Mouse (Mus musculus): ENCODE measurements around the gene Olfr878. TPM values are rescaled to one million over a fixed set of nuclear protein-coding genes. Genes with fewer than 3 reads are reported as not detected.

Olfr878 gene
- total and polyA plus RNA-seq, 3 experiments = not detected

DNA sequence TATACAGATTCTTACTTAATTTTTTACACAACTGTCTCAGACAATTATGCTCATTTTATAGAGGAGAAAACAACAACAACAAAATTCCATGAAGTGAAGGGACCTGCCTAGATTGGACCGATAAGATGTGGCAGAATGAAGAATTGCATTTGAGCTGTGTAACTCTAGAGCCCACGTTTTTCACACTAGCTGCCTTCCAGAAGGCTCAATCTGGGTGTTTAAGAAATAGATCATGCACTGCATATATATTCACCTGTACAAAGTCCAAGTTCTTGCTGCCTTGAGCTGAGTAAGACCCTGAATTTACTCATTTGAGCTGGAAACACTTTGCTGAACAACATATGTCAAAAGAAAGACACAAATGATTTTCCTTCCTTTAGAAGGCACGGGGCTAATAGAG lies 12.1 kb upstream of the Olfr878 start:
- no peaks in the 10 kb centered on the region for H3K4me1 ChIP-seq (ENCODE audit: control insufficient read depth in 1 of 2, insufficient read depth in 2 of 2)
- in situ Hi-C loops (cut with MboI; ENCODE audit: low pct_ligation_motif_present, low pct_unique_long_range_greater_than_20kb, low sequenced_read_pairs) = no loop called here
- H3K9ac ChIP-seq (ENCODE audit: insufficient read depth, low read depth) = no peak overlapping the region
- dilution Hi-C loops (cut with MboI; ENCODE audit: extremely low pct_ligation_motif_present, extremely low pct_unique_long_range_greater_than_20kb, low sequenced_read_pairs) = no loop called here
- no peak for DNase-seq (ENCODE audit: extremely low read depth)
- H3K27ac ChIP-seq (ENCODE audit: insufficient read depth, low read depth) = no peak overlapping the region
- no peaks in the 10 kb centered on the region for H3K36me3 ChIP-seq (replicated peaks in 1 of 2; ENCODE audit: control insufficient read depth in 1 of 2, insufficient read depth in 1 of 2, low read length in 1 of 2)
- no peaks in the 10 kb centered on the region for H3K9me3 ChIP-seq (replicated peaks; ENCODE audit: low read length)
- H3K27me3 ChIP-seq (replicated peaks) = no peaks in the 10 kb centered on the region
- TF ChIP-seq POLR2AphosphoS2 (IDR thresholded peaks at IDR 0.05; ENCODE audit: low read depth, low read length) = no peak
- no peak for TF ChIP-seq ZC3H11A (IDR thresholded peaks at IDR 0.05; ENCODE audit: low read depth, low read length)
- TF ChIP-seq MXI1 (IDR thresholded peaks at IDR 0.05; ENCODE audit: low read depth, low read length) = no peak
- no peak for TF ChIP-seq IRF4 (IDR thresholded peaks at IDR 0.05; ENCODE audit: low read depth, low read length)
- TF ChIP-seq ZMIZ1 (IDR thresholded peaks at IDR 0.05; ENCODE audit: low read depth, low read length) = no peak
- no peak for TF ChIP-seq ZNF384 (IDR thresholded peaks at IDR 0.05; ENCODE audit: low read depth, low read length)
- H3K4me2 ChIP-seq (ENCODE audit: insufficient read depth, low read depth, poor library complexity, severe bottlenecking) = no peak overlapping the region
- no peaks in the 10 kb centered on the region for H3K79me2 ChIP-seq (replicated peaks; ENCODE audit: control insufficient read depth, extremely low read depth, insufficient read depth, poor library complexity, severe bottlenecking)
- H3K4me3 ChIP-seq (replicated peaks in 1 of 3; ENCODE audit: low read depth in 2 of 3, low read length in 2 of 3, poor library complexity in 1 of 3) = no peak overlapping the region

DNA sequence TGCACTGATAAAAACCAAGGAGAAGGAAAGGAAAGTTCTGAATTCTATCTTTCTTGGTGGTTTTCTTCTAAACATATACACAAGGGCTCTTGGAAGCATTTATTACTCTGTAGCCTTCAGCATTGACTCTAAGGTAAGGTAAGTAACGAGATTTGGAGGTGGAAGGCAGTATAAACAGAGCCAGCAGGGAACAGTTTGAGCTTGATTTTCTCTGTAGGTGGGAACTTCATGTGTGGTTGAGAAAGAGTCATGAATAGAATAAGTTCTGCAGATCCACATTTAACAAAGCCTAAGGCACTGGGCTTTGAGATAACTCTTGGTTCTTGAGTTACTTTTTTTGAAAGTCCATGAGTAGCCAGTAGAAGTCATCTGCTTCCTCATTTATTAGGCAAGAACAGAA lies 378 bp downstream of the Olfr878 start:
- in situ Hi-C loops (cut with MboI; ENCODE audit: low pct_ligation_motif_present, low pct_unique_long_range_greater_than_20kb, low sequenced_read_pairs) = no loop called here
- Histone ChIP-seq H3K4me3 (replicated peaks in 1 of 3; ENCODE audit: low read depth in 2 of 3, low read length in 2 of 3, poor library complexity in 1 of 3) (no peak overlapping the region), H3K9me3 (replicated peaks; ENCODE audit: low read length) (no peaks in the 10 kb centered on the region), H3K4me1 (ENCODE audit: control insufficient read depth in 1 of 2, insufficient read depth in 2 of 2) (no peaks in the 10 kb centered on the region), H3K4me2 (ENCODE audit: insufficient read depth, low read depth, poor library complexity, severe bottlenecking) (no peak overlapping the region), H3K9ac (ENCODE audit: insufficient read depth, low read depth) (no peak overlapping the region), H3K27me3 (replicated peaks) (no peaks in the 10 kb centered on the region), H3K36me3 (replicated peaks in 1 of 2; ENCODE audit: control insufficient read depth in 1 of 2, insufficient read depth in 1 of 2, low read length in 1 of 2) (no peaks in the 10 kb centered on the region), H3K27ac (ENCODE audit: insufficient read depth, low read depth) (no peak overlapping the region), H3K79me2 (replicated peaks; ENCODE audit: control insufficient read depth, extremely low read depth, insufficient read depth, poor library complexity, severe bottlenecking) (no peaks in the 10 kb centered on the region)
- dilution Hi-C loops (cut with MboI; ENCODE audit: extremely low pct_ligation_motif_present, extremely low pct_unique_long_range_greater_than_20kb, low sequenced_read_pairs) = no loop called here
- TF ChIP-seq CTCF (conservative IDR thresholded peaks at IDR 0.05 in 1 of 2, IDR thresholded peaks at IDR 0.05 in 1 of 2; ENCODE audit: low read depth in 2 of 2, low read length in 2 of 2) (no peak), E2F4 (IDR thresholded peaks at IDR 0.05; ENCODE audit: insufficient replicate concordance, low read depth, low read length) (no peak), ETS1 (conservative IDR thresholded peaks at IDR 0.05; ENCODE audit: low read depth, low read length) (no peak), NRF1 (IDR thresholded peaks at IDR 0.05; ENCODE audit: low read depth, low read length) (no peak), SMC3 (IDR thresholded peaks at IDR 0.05; ENCODE audit: low read depth, low read length) (no peak), HCFC1 (IDR thresholded peaks at IDR 0.05; ENCODE audit: low read depth, low read length) (no peak), JUND (conservative IDR thresholded peaks at IDR 0.05; ENCODE audit: low read depth, low read length) (no peak), POLR2A (IDR thresholded peaks at IDR 0.05; ENCODE audit: low read depth, low read length) (no peak), NELFE (IDR thresholded peaks at IDR 0.05; ENCODE audit: low read depth, low read length) (no peak), IRF4 (IDR thresholded peaks at IDR 0.05; ENCODE audit: low read depth, low read length) (no peak)
- DNase-seq (ENCODE audit: extremely low read depth) = no peak

DNA sequence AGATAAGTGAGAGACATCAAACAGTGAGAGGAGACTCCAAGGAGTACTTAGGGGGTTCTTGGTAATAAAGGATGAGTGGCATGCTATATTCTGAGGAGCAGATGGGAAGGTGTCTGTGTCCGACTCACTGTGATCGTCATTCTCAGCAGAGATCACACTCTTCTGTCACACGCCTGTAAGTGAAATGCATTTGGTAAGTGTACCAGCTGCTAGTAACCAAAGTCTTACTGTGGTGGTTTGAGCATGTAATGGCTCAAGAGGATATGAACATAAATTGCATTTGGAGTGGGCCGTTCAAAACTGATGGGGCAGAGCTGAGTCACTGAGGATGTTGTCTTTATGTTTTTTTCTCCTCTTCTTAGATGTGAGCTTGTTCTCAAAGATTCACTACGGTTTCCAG lies 6.6 kb downstream of the Olfr878 start:
- no peak overlapping the region for H3K27ac ChIP-seq (ENCODE audit: insufficient read depth, low read depth)
- H3K9ac ChIP-seq (ENCODE audit: insufficient read depth, low read depth) = no peak overlapping the region
- no peaks in the 10 kb centered on the region for H3K9me3 ChIP-seq (replicated peaks; ENCODE audit: low read length)
- H3K27me3 ChIP-seq (replicated peaks) = no peaks in the 10 kb centered on the region
- TF ChIP-seq NRF1 (IDR thresholded peaks at IDR 0.05; ENCODE audit: low read depth, low read length) = no peak
- TF ChIP-seq UBTF (IDR thresholded peaks at IDR 0.05; ENCODE audit: low read depth, low read length) = no peak
- TF ChIP-seq RAD21 (IDR thresholded peaks at IDR 0.05; ENCODE audit: low read depth, low read length) = no peak
- no peak for TF ChIP-seq JUND (conservative IDR thresholded peaks at IDR 0.05; ENCODE audit: low read depth, low read length)
- TF ChIP-seq MEF2A (IDR thresholded peaks at IDR 0.05; ENCODE audit: borderline replicate concordance, low read depth, low read length) = no peak
- no peak for TF ChIP-seq ZKSCAN1 (IDR thresholded peaks at IDR 0.05; ENCODE audit: borderline replicate concordance, low read depth, low read length)
- H3K4me1 ChIP-seq (ENCODE audit: control insufficient read depth in 1 of 2, insufficient read depth in 2 of 2) = no peaks in the 10 kb centered on the region
- no peak overlapping the region for H3K4me2 ChIP-seq (ENCODE audit: insufficient read depth, low read depth, poor library complexity, severe bottlenecking)
- dilution Hi-C loops (cut with MboI; ENCODE audit: extremely low pct_ligation_motif_present, extremely low pct_unique_long_range_greater_than_20kb, low sequenced_read_pairs) = no loop called here
- DNase-seq (ENCODE audit: extremely low read depth) = no peak
- in situ Hi-C loops (cut with MboI; ENCODE audit: low pct_ligation_motif_present, low pct_unique_long_range_greater_than_20kb, low sequenced_read_pairs) = no loop called here
- no peaks in the 10 kb centered on the region for H3K79me2 ChIP-seq (replicated peaks; ENCODE audit: control insufficient read depth, extremely low read depth, insufficient read depth, poor library complexity, severe bottlenecking)
- H3K36me3 ChIP-seq (replicated peaks in 1 of 2; ENCODE audit: control insufficient read depth in 1 of 2, insufficient read depth in 1 of 2, low read length in 1 of 2) = no peaks in the 10 kb centered on the region
- no peak overlapping the region for H3K4me3 ChIP-seq (replicated peaks in 1 of 3; ENCODE audit: low read depth in 2 of 3, low read length in 2 of 3, poor library complexity in 1 of 3)
